Mouse (Mus musculus): ENCODE measurements around the gene Rnf149.

GRCm38 (mm10) chr1:39555556-39556415, 21.4 kb downstream of the Rnf149 start:
- no peak for TF ChIP-seq CTCF (IDR thresholded peaks at IDR 0.05; ENCODE audit: low read depth)
- TF ChIP-seq EP300 (optimal IDR thresholded peaks at IDR 0.05) = no peak
